Mouse (Mus musculus) brown adipose tissue, adult 24 weeks (tissue): Measurements from ENCODE around the gene Mdm4. TPM values are rescaled to one million over a fixed set of nuclear protein-coding genes. Genes with fewer than 3 reads are reported as not detected.

Experiments used
- H3K27ac ChIP-seq: fragments of 200-500 bp; replicated peaks from 2 replicates; pipeline ENCODE4 v1.5.1; 2012; ENCODE audit warnings: low read depth, mild to moderate bottlenecking, low read length
- H3K4me1 ChIP-seq: fragments of 200-500 bp; 2 replicates; pipeline ENCODE4 v1.6.1; 2012; ENCODE audit warnings: low read length, mixed read lengths; ENCODE audit not compliant: control insufficient read depth, insufficient read depth, insufficient read length
- H3K4me3 ChIP-seq: fragments of 200-500 bp; 2 replicates; pipeline ENCODE4 v1.5.1; 2012; ENCODE audit warnings: low read depth, mild to moderate bottlenecking, low read length, moderate library complexity; ENCODE audit not compliant: insufficient read depth
- polyA plus RNA-seq: library from polyadenylated mRNA; stranded (reverse); fragments of >200 nt; gene quantifications from 2 replicates; pipeline ENCODE4 v1.2.4, GENCODE M21; 2012; ENCODE audit not compliant: missing spikeins, insufficient read depth, insufficient read length

Mdm4 gene
- polyA plus RNA-seq, 1 experiment = 12.0 TPM

DNA sequence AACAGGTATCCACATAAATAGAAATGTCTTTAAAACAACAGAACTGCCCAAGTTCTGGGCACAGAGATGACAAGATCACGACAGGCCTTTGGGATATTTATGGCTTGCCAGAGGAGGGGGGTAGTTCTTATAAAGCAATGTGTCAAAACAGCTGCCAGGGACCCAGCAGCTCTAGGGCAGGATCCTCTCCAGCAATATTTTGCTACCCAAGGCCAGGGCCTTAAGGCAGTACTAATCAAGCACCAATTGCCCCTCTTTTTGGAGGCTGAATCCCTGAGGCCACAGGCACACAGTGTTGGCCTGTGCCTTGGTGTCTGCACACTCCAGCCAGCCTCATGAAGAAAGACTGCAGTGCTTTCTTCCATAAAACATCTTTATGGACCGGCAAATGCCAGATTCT lies 66.3 kb downstream of the Mdm4 start:
- Histone ChIP-seq H3K27ac (no peak overlapping the region), H3K4me3 (no peak overlapping the region), H3K4me1 (no peaks in the 10 kb centered on the region)

DNA sequence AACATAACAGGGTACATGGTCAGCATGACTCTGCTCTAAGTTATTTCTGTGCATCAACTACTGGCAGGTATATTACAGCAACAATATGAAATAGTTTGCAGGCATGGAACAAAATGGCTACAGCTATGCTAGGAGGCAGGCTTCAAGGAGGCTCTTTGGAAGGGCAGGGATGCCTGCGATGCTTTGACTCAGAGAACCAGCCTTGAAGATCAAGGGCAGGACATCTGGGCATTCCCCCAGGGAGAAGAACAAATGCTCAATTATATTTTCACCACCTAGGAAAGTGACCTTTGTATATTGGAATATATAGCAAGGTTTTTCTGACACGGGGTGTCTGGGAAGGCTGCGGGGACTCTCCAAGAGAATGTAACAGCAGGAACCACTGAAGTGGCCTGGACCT lies 68.6 kb downstream of the Mdm4 start:
- Histone ChIP-seq H3K4me1 (no peaks in the 10 kb centered on the region), H3K4me3 (no peak overlapping the region), H3K27ac (no peak overlapping the region)

DNA sequence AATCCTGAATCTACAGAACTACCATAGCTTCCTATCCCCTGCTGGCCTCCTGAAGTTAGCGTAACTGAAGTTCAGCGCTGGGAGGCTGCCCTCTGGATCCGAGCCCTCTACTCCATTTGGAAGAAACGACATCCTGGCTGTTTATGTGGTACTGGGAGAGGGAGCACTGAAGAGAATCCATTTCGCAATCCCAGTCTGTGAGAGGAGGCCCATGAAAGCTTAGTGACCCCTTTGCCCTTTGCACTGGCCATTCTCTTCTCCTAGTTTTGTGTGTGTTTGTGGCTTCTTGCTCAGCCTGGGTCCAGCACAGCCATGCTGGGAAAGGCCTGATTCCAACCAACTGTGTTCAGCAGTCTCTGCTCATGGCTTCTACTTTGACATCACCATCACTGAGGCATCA lies 73.6 kb downstream of the Mdm4 start:
- Histone ChIP-seq H3K4me1 (no peaks in the 10 kb centered on the region), H3K4me3 (no peak overlapping the region), H3K27ac (0 out of 2 replicates have a peak overlapping the region, but pooled peaks have one; percentile 14)

GRCm38 (mm10) chr1:132947811-132948210 lies 82.5 kb downstream of the Mdm4 start:
- no peaks in the 10 kb centered on the region for H3K4me1 ChIP-seq
- no peak overlapping the region for H3K27ac ChIP-seq
- H3K4me3 ChIP-seq = no peak overlapping the region

DNA sequence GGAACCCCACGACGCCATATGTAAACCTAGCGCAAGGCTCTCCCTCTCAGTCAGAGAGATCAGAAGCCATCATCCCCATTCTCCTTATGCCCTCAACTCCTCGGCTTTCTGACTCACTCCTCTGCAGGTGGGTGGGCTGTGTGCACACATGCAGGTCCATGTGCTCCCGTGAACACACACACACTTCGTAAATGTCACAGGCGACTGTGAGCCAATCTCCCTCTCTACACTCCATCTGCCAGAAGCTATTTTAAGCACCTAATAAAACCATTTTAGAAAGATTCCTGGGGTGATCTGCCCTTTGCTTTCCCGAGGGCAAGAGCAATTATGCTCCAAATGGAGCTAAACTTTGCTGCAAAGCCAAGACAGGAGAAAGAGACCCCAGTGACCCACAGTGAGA lies 84.5 kb downstream of the Mdm4 start:
- no peaks in the 10 kb centered on the region for H3K4me1 ChIP-seq
- H3K4me3 ChIP-seq = no peak overlapping the region
- no peak overlapping the region for H3K27ac ChIP-seq

GRCm38 (mm10) chr1:132938975-132939374 lies 91.4 kb downstream of the Mdm4 start:
- Histone ChIP-seq H3K4me1 (peaks cover 11% of the 10 kb centered on the region; the same call in 1 of the 2 replicates), H3K4me3 (no peak overlapping the region), H3K27ac (no peak overlapping the region)

DNA sequence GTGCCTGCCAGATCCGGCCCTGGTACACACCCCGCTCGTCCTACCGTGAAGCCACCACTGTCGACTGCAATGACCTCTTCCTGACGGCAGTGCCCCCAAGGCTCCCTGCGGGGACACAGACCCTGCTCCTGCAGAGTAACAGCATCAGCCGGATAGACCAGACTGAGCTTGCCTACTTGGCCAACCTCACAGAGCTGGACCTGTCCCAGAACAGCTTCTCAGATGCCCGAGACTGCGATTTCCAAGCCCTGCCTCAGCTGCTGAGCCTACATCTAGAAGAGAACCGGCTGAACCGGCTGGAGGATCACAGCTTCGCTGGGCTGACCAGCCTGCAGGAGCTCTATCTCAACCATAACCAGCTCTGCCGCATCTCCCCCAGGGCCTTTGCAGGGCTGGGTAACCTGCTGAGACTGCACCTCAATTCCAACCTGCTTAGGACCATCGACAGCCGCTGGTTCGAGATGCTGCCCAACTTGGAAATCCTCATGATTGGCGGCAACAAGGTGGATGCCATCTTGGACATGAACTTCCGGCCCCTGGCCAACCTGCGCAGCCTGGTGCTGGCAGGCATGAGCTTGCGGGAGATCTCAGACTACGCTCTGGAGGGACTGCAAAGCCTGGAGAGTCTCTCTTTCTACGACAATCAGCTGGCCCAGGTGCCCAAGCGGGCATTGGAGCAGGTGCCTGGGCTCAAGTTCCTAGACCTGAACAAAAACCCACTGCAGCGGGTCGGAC lies 92.9 kb downstream of the Mdm4 start:
- Histone ChIP-seq H3K27ac (no peak overlapping the region), H3K4me1 (peaks cover 11% of the 10 kb centered on the region; the same call in 1 of the 2 replicates), H3K4me3 (no peak overlapping the region)

DNA sequence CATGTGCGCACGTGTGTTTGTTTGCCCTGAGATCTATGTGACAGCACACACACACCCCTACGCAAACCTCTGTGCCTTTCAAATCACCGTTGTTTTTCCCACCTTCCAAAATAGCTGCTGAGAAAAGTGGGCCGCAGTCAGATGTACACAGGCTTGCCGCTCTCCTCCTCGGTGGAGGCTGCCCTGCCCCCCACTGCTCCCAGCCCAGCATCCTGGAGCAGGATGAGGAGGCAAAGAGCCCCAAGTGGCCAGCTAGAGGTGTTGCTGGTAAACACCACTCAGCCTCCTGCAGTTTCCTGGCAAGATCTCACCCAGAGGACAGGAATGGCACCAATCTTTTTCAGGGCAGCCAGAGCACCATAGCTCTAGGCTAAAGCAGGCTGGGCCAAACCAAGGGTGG lies 95.5 kb downstream of the Mdm4 start:
- H3K4me3 ChIP-seq = no peak overlapping the region
- peaks cover 11% of the 10 kb centered on the region; the same call in 1 of the 2 replicates for H3K4me1 ChIP-seq

DNA sequence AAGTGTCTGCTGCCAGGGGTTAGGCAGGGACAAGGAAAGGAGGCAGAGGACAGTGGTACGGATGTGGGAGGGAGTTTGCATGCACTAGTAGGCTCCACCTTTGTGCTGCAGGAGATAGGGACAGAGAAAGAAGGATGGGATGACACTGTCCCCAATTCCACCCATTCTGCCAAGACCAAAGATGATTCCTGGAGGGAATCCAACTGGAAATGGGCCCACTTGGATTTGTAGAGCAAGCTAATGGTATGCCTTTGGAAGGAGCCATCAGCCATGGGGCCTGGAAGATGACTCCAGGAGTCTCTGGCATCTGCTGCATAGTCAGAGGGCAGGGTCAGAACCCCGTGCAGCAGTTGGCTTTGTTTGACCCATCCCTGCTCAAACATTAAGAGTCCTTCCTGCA lies 97.9 kb downstream of the Mdm4 start:
- H3K4me3 ChIP-seq = no peak overlapping the region
- H3K4me1 ChIP-seq = no peaks in the 10 kb centered on the region; the same call in 1 of the 2 replicates
- H3K27ac ChIP-seq = no peak overlapping the region

More for the DNA sequence above, 95.5 kb downstream of the Mdm4 start:
- H3K27ac ChIP-seq = no peak overlapping the region

DNA sequence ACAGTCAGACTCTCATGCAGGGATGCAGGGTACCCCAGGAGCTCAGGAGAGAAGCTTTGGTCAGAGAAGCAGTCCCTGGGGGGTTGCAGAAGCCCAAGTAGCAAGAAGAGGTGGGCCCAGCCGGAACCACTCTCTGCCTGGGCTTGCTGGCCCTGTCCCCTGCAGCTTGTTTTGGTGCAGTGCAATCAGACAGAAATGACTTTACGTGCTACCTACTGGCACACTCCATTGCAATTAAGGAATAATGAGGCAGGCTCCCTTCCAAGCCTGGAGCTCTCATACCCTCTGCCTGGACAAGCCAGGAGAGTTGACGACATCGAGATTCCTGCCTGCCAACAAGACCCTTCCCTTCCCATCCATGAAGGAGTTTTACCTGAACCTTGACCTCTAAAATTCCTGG lies 100.1 kb downstream of the Mdm4 start:
- Histone ChIP-seq H3K4me3 (no peak overlapping the region), H3K27ac (no peak overlapping the region), H3K4me1 (no peaks in the 10 kb centered on the region)

GRCm38 (mm10) chr1:132928907-132929250 lies 101.5 kb downstream of the Mdm4 start:
- H3K27ac ChIP-seq = no peak overlapping the region
- no peaks in the 10 kb centered on the region for H3K4me1 ChIP-seq
- no peak overlapping the region for H3K4me3 ChIP-seq

- Histone ChIP-seq H3K4me3 (no peak overlapping the region), H3K4me1 (no peaks in the 10 kb centered on the region), H3K27ac (no peak overlapping the region)
These were observed 102.1 kb downstream of the Mdm4 start for GRCm38 (mm10) chr1:132928032-132928906.

DNA sequence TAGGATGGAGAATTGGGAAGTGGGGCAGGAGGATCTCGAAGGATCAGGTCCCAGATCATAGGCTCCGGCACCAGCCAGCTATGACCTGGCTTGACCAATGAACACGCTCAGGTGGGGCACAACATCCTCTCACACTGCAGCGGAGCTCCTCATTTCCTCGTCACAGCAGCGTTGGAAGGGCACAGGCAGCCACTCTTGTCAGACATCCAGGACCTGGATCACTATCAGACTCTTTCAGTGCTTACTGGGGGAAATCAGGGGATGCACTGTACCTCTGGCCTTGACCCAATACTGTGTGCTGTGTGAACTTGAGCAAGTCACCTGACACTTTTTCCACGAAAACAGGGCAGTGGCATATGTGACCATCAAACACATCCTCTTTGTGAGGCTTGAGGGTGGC lies 105.1 kb downstream of the Mdm4 start:
- Histone ChIP-seq H3K4me3 (no peak overlapping the region), H3K4me1 (no peaks in the 10 kb centered on the region)

GRCm38 (mm10) chr1:132922257-132922656 lies 108.1 kb downstream of the Mdm4 start:
- no peaks in the 10 kb centered on the region for H3K4me1 ChIP-seq
- no peak overlapping the region for H3K27ac ChIP-seq
- no peak overlapping the region for H3K4me3 ChIP-seq

More for the DNA sequence above, 105.1 kb downstream of the Mdm4 start:
- no peak overlapping the region for H3K27ac ChIP-seq

DNA sequence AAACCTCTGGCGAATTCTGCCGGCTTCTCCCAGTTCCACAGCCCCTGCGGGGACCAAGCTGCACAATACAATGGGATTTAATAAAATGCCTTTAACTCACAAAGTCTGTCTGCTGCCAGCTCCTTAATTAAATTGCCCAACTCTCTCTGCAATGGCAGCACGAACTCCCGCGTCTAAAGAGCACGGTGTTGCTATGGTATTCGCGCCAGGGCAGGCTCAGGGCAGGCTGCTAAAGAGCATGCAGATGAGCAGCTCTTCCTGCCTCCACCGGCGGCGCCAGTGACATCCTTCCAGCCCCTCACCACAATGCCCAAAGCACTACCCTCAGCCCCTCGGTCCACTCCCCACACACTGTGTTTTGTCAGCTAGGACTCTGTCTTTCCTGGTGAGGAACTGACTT lies 109.3 kb downstream of the Mdm4 start:
- H3K27ac ChIP-seq = no peak overlapping the region
- H3K4me1 ChIP-seq = no peaks in the 10 kb centered on the region
- H3K4me3 ChIP-seq = no peak overlapping the region

- no peaks in the 10 kb centered on the region for H3K4me1 ChIP-seq
- no peak overlapping the region for H3K4me3 ChIP-seq
- H3K27ac ChIP-seq = no peak overlapping the region
These were observed 111.1 kb downstream of the Mdm4 start for GRCm38 (mm10) chr1:132919258-132919657.
